Mouse (Mus musculus) testis, postnatal 14 days (tissue): ENCODE data around the gene Ccdc163.
A peak's percentile ranks its signal among the peaks of the same experiment; 100 is the strongest.

Source experiments
- DNase-seq: peaks from one replicate; pipeline ENCODE4 v3.0.0; 2021; ENCODE audit warnings: low spot score

Ccdc163 gene

GRCm38 (mm10) chr4:116780541-116780940 lies 72.2 kb downstream of the Ccdc163 start:
- no peak for DNase-seq

GRCm38 (mm10) chr4:116781366-116781765 lies 73.1 kb downstream of the Ccdc163 start:
- DNase-seq, result no peak

- DNase-seq, result no peak
Observed at GRCm38 (mm10) chr4:116782171-116782570, 73.9 kb downstream of the Ccdc163 start.

DNA sequence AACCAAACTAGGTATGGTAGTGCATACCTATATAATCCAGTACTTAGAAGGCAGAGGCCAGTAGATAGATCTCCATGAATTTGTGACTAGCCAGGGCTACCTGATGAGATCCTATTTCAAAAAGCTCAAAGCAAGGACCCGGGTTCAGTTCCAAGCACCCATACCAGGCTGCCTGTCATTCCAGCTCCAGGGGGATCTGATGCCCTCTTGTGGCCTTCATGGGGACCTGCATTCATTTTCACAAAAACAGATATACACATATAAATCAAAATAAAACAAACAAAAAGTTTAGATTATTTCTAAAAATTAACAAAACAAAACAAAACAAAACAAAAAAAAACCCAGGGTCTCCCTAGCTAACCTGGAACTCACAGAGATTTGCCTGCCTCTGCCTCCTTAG lies 78.3 kb downstream of the Ccdc163 start:
- DNase-seq, result no peak

DNA sequence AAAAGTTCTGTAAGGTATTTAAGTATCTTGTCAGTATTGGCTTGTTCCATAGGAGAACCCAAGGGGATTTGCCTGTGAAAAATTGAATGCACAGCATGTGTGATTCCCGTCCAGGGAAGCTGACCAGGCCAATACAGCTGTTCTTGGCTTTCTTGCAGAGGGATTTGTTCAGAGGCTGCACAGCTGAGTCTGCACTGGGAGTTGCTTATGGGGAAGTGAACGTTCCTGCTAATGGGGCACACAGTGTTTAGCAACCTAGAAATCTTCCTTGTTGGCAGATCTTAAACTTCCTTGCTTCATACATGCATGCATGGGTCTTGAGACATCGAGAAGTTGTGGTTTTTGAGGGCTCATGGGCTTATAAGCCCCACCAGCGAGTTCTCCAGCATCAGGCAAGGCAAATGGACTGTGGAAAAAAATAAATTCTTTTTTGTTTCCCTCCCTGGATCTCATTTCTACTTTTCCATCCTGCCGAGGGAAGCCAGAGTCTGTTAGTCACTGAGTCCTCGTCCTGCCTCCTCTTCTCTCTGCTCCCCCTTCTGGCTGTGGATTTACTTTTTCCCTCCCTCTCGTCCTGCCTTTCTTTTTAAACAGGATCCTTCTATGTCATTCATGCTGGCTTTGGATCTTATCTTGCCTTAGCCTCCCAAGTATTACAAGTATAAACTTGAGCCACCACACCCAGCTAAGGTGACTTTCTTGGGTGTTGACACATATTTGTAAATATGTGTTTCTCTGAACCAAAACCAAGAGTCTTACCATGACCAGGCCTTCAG lies 79.9 kb downstream of the Ccdc163 start:
- no peak for DNase-seq

DNA sequence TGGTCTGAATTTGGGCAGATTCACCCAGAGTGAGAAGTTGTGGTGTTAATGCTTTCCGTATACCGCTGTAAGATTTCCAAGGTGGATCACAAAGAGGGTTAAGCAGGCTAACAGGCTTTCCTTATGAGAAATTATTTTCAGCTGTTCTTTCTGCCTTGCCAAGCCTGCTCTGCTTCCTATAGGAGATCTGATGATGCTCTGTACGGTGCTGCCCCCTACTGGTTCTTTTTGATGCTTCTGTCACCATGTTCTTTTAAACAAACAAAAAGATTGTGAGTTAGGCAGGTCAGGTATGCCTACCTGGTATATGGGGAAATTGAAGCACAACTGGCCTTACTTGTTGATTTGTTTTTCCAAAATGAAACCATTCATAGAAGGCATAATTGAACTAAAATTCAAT lies 80.6 kb downstream of the Ccdc163 start:
- peak; percentile 67 for DNase-seq

- no peak for DNase-seq
Observed at GRCm38 (mm10) chr4:116792453-116792852, 84.1 kb downstream of the Ccdc163 start.

DNA sequence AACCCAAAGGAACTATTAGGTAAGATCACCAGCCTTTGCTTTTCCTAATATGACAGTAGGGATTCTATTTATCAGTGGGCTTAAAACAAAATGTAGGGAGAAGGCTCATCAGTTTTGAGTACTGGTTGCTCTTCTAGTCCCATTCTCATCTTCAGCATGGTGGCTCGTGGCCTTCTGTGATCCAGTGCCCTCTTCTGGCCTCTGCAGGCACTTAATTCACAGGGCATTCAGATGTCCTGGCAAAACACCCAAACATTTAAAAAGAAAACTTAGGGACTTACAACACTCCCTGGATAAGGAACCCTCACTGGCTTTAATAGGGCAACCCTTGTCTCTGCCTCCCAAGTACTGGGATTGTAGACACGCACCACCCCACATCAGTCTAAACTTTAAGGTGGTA lies 86.0 kb downstream of the Ccdc163 start:
- DNase-seq, result no peak

DNA sequence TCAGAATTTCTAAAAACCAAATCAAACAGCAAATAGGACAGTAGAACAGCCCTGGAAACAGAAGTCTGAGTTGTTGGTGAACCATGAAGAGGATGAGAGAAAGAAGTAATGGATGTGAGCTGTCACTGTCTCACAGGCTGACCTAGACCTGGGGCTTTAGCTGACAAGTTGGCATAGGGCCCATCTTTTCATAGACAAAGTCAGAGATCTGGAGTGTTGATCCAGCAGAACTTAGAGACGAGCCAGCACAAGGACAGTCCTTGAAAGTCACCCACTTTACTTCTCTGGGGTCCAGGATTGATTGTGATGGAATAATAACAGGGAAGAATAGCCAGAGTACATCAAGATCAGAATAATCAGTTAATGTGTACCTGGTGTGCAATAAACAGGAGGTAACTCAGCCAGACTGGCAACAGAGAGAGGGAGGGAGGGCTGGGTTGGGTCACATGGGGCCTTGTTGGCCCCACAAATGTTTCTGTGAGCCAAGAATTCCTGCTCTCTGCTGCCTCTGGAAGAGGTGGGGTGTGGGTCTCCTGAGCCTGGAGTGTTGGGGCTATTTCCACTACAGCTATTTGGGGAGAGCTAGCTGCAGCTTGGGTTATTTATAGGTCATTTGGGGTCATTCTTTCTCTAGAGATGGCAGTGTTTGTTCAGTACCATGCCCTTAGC lies 88.3 kb downstream of the Ccdc163 start:
- DNase-seq, result no peak

GRCm38 (mm10) chr4:116799901-116800300 lies 91.6 kb downstream of the Ccdc163 start:
- DNase-seq, result no peak
